Mouse (Mus musculus): ENCODE data around the gene Psmd12. TPM values are rescaled to one million over a fixed set of nuclear protein-coding genes. Genes with fewer than 3 reads are reported as not detected.

The Psmd12 gene
- polyA plus RNA-seq, 1 experiment from 2014 or later: 137 TPM

DNA sequence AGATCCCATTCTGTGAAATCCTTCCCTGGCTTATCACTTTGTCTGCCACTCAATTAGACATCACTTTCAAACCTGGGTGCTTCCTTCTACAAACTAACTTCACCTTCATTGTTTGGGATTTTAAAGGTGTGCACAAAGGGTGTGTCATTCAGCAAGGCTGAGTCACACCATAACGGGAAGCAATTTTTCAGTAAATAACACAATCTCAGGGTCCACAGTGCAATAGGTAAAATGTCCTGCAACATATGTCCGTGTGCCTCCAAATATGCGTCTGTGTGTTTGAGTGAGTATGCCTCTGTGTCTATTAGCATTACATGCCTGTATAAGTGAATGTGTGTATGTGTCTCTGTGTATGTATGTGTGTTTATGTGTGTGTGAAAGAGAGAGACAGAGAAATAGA is 22.0 kb upstream of the Psmd12 start:
- H3K4me1 ChIP-seq (replicated peaks; ENCODE audit: control insufficient read depth, insufficient read depth): no peaks in the 10 kb centered on the region
- H3K27me3 ChIP-seq (ENCODE audit: control insufficient read depth, insufficient read depth, low read length): no peaks in the 10 kb centered on the region
- WGBS: 55% methylated on average over 3 of the region's 3 CpGs
- H3K9me3 ChIP-seq (ENCODE audit: control insufficient read depth, low read length): no peaks in the 10 kb centered on the region
- H3K9ac ChIP-seq (ENCODE audit: low read length): no peak overlapping the region
- ATAC-seq (ENCODE audit: low FRiP score, low TSS enrichment): peak; percentile 87
- no peak for DNase-seq (ENCODE audit: low spot score)
- no peaks in the 10 kb centered on the region for H3K36me3 ChIP-seq (ENCODE audit: control insufficient read depth, insufficient read depth, low read length)
- peak overlapping the region; percentile 35; the same call in 1 of the 2 replicates for H3K27ac ChIP-seq (replicated peaks)
- TF ChIP-seq EP300 (optimal IDR thresholded peaks at IDR 0.05) (no peak), CTCF (IDR thresholded peaks at IDR 0.05; ENCODE audit: low read depth) (no peak)
- no peak overlapping the region for H3K4me2 ChIP-seq (replicated peaks; ENCODE audit: low read depth)
- no peak overlapping the region for H3K4me3 ChIP-seq (ENCODE audit: low read depth, low read length)

DNA sequence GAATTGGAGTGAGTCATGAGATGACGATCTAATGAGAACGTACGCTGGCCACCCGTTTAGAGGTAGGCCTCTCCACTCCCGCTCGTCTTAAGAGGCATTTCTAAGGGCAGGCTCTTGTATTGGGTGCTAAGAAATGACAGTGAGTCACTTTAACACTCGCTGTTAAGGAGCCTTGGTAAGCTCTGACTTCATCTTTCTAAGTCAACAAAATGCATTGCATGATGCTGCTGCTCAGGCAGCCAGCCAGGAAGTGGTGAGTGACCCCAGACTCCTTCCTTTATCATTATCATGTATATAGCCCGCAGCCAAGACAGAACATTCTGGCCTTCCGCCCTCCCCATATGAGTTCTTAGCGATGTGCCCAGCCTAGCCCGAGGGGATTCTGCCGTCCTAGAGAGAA is 21.0 kb upstream of the Psmd12 start:
- H3K27ac ChIP-seq (replicated peaks): no peak overlapping the region
- no peaks in the 10 kb centered on the region for H3K27me3 ChIP-seq (ENCODE audit: control insufficient read depth, insufficient read depth, low read length)
- no peak overlapping the region for H3K4me2 ChIP-seq (replicated peaks; ENCODE audit: low read depth)
- WGBS: 63% methylated on average over 12 of the region's 12 CpGs
- H3K4me1 ChIP-seq (replicated peaks; ENCODE audit: control insufficient read depth, insufficient read depth): no peaks in the 10 kb centered on the region
- H3K9ac ChIP-seq (ENCODE audit: low read length): no peak overlapping the region
- TF ChIP-seq CTCF (IDR thresholded peaks at IDR 0.05; ENCODE audit: low read depth) (no peak), EP300 (optimal IDR thresholded peaks at IDR 0.05) (no peak)
- no peaks in the 10 kb centered on the region for H3K36me3 ChIP-seq (ENCODE audit: control insufficient read depth, insufficient read depth, low read length)
- H3K4me3 ChIP-seq (ENCODE audit: low read depth, low read length): no peak overlapping the region
- DNase-seq (ENCODE audit: low spot score) (no peak), ATAC-seq (ENCODE audit: low FRiP score, low TSS enrichment) (peak; percentile 72)
- H3K9me3 ChIP-seq (ENCODE audit: control insufficient read depth, low read length): no peaks in the 10 kb centered on the region

DNA sequence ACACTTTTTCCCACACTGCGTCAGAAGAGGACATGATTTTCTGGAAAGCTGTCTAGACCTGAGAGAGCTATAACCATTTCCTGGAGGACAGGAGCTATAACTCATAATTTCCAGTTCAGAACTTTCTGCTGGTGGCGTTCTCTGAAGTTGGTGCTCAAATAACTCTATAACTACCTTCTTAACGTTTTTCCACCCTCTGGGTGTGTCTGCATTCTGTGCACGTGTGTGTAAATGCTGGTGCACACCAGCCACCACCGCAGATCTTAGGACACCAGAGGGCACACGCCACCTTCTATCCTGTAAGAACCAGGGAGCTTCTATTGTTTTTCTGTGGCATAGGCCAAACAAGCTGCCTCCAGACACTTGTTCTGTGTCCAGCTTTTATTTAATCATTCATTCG is 20.3 kb upstream of the Psmd12 start:
- H3K36me3 ChIP-seq (ENCODE audit: control insufficient read depth, insufficient read depth, low read length): no peaks in the 10 kb centered on the region
- no peaks in the 10 kb centered on the region for H3K9me3 ChIP-seq (ENCODE audit: control insufficient read depth, low read length)
- no peak for TF ChIP-seq EP300 (optimal IDR thresholded peaks at IDR 0.05)
- TF ChIP-seq CTCF (IDR thresholded peaks at IDR 0.05; ENCODE audit: low read depth): no peak
- H3K4me2 ChIP-seq (replicated peaks; ENCODE audit: low read depth): no peak overlapping the region
- H3K9ac ChIP-seq (ENCODE audit: low read length): no peak overlapping the region
- 78% methylated on average over 7 of the region's 7 CpGs for WGBS
- DNase-seq (ENCODE audit: low spot score): no peak
- no peak for ATAC-seq (ENCODE audit: low FRiP score, low TSS enrichment)
- H3K4me3 ChIP-seq (ENCODE audit: low read depth, low read length): no peak overlapping the region
- no peaks in the 10 kb centered on the region for H3K27me3 ChIP-seq (ENCODE audit: control insufficient read depth, insufficient read depth, low read length)
- no peaks in the 10 kb centered on the region for H3K4me1 ChIP-seq (replicated peaks; ENCODE audit: control insufficient read depth, insufficient read depth)
- no peak overlapping the region for H3K27ac ChIP-seq (replicated peaks)

DNA sequence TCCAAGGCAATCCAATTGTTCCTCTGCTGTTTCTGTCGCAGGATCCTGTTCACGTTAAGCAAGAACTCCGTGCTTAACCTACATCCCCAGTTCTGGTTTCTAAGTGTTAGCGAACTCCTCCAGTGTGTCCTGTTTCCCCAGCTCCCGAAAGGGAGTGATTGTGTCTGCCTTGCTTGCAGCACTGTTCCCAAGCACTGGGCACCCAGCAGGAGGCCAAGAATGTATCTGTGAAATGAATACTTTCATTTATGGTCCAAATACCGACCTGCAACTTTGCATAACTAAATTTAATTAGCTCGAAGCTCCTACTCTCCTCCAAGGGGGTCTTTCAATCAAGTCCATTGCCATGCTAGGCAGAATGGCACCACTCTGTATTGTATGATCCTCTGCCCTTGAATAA is 19.5 kb upstream of the Psmd12 start:
- Histone ChIP-seq H3K4me2 (replicated peaks; ENCODE audit: low read depth) (no peak overlapping the region), H3K36me3 (ENCODE audit: control insufficient read depth, insufficient read depth, low read length) (no peaks in the 10 kb centered on the region), H3K9me3 (ENCODE audit: control insufficient read depth, low read length) (no peaks in the 10 kb centered on the region), H3K4me3 (ENCODE audit: low read depth, low read length) (no peak overlapping the region), H3K9ac (ENCODE audit: low read length) (no peak overlapping the region), H3K27ac (replicated peaks) (no peak overlapping the region), H3K27me3 (ENCODE audit: control insufficient read depth, insufficient read depth, low read length) (no peaks in the 10 kb centered on the region), H3K4me1 (replicated peaks; ENCODE audit: control insufficient read depth, insufficient read depth) (no peaks in the 10 kb centered on the region)
- no peak for DNase-seq (ENCODE audit: low spot score)
- ATAC-seq (ENCODE audit: low FRiP score, low TSS enrichment): no peak
- no peak for TF ChIP-seq EP300 (optimal IDR thresholded peaks at IDR 0.05)
- TF ChIP-seq CTCF (IDR thresholded peaks at IDR 0.05; ENCODE audit: low read depth): no peak
- WGBS: 87% methylated on average over 7 of the region's 7 CpGs

DNA sequence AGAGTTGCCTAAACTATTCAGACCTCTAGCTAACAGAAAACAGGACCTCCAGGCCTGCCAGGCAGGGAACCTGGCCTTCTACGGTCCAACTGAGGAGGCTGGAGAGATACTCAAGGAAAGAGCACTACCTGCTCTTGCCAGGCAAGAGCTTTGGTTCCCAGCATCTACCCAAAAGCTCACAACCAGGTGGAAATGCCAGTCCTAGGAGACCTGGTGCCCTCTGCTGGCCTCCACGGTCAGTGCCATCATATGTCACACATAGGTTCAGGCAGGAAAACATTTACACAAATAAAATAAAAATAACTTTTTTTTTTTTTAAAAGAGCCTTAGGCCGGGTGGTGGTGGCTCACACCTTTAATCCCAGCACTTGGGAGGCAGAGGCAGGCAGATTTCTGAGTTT is 16.8 kb upstream of the Psmd12 start:
- Histone ChIP-seq H3K4me3 (ENCODE audit: low read depth, low read length) (no peak overlapping the region), H3K9me3 (ENCODE audit: control insufficient read depth, low read length) (no peaks in the 10 kb centered on the region), H3K27ac (replicated peaks) (no peak overlapping the region), H3K36me3 (ENCODE audit: control insufficient read depth, insufficient read depth, low read length) (no peaks in the 10 kb centered on the region), H3K4me2 (replicated peaks; ENCODE audit: low read depth) (no peak overlapping the region), H3K9ac (ENCODE audit: low read length) (no peak overlapping the region), H3K4me1 (replicated peaks; ENCODE audit: control insufficient read depth, insufficient read depth) (no peaks in the 10 kb centered on the region), H3K27me3 (ENCODE audit: control insufficient read depth, insufficient read depth, low read length) (no peaks in the 10 kb centered on the region)
- no peak for ATAC-seq (ENCODE audit: low FRiP score, low TSS enrichment)
- 95% methylated on average over 3 of the region's 3 CpGs for WGBS
- peak; percentile 52 for TF ChIP-seq CTCF (IDR thresholded peaks at IDR 0.05; ENCODE audit: low read depth)
- TF ChIP-seq EP300 (optimal IDR thresholded peaks at IDR 0.05): no peak
- DNase-seq (ENCODE audit: low spot score): no peak

DNA sequence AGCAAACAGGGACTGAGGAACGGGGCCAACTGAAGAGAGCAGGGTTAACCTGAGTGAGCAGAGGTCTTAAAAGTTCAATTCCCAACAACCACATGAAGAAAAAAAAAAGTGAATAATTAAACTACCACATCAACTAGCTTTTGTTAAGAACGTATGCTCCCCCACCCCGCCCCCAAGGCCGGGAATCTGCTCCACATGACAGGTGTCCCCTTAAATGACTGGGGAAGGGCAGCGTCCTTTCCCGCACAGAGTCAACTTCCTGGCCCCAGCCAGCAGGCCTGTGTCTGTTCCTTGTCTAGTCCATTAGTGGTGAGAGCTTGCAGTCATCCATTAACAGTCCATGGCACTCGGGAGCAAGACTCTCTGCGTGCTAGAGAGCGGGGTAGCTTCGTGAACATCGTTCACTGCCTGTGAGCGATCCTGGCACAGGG is 16.0 kb upstream of the Psmd12 start:
- Histone ChIP-seq H3K9ac (ENCODE audit: low read length) (no peak overlapping the region), H3K9me3 (ENCODE audit: control insufficient read depth, low read length) (no peaks in the 10 kb centered on the region), H3K4me2 (replicated peaks; ENCODE audit: low read depth) (no peak overlapping the region), H3K36me3 (ENCODE audit: control insufficient read depth, insufficient read depth, low read length) (no peaks in the 10 kb centered on the region), H3K27me3 (ENCODE audit: control insufficient read depth, insufficient read depth, low read length) (no peaks in the 10 kb centered on the region), H3K4me3 (ENCODE audit: low read depth, low read length) (no peak overlapping the region), H3K4me1 (replicated peaks; ENCODE audit: control insufficient read depth, insufficient read depth) (no peaks in the 10 kb centered on the region), H3K27ac (replicated peaks) (no peak overlapping the region)
- no peak for DNase-seq (ENCODE audit: low spot score)
- ATAC-seq (ENCODE audit: low FRiP score, low TSS enrichment): no peak
- 71% methylated on average over 12 of the region's 12 CpGs for WGBS
- TF ChIP-seq CTCF (IDR thresholded peaks at IDR 0.05; ENCODE audit: low read depth) (no peak), EP300 (optimal IDR thresholded peaks at IDR 0.05) (no peak)
